Mouse (Mus musculus): ENCODE measurements around the gene Lamtor2.

DNA sequence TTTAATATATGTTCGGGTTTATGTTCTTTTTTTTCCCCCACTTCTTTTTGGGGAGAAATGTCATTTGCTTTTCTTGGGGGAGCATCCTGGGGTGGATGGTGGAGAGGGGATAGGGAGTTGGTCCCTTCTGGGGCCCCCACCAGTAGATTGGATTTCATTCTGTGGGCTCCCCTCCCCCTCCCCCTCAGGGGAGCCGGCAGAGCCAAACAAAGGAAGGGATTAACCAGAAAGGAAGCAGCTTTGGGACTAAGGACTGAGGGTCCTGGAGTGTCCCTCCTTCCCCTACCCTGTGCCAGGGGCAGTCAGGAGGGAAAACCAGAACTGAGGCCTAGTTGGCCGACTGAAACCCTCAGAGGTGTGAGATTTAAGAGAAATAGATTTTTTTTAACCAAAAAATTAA, 13.5 kb downstream of the Lamtor2 start:
- TF ChIP-seq CTCF (IDR thresholded peaks at IDR 0.05; ENCODE audit: control insufficient read depth, insufficient read depth, low read length): no peak
- TF ChIP-seq POLR2A (IDR thresholded peaks at IDR 0.05; ENCODE audit: borderline replicate concordance, control insufficient read depth, low read depth, low read length): no peak
